Mouse (Mus musculus) lung, embryonic 16.5 days (tissue): ENCODE measurements around the gene Nkg7. TPM values are rescaled to one million over a fixed set of nuclear protein-coding genes. Genes with fewer than 3 reads are reported as not detected.

Experiments used
- ATAC-seq: fragments of 200-750 bp; cut with Nextera tagmentation; 2 replicates; pipeline ENCODE4 v1.8.0; 2017; ENCODE audit warnings: low read depth, mild to moderate bottlenecking, moderate library complexity
- H3K27ac ChIP-seq: fragments of 300-500 bp; sonication (generic); 2 replicates; pipeline ENCODE4 v1.5.1; 2014; ENCODE audit warnings: mild to moderate bottlenecking, control low read depth, low read length
- H3K27me3 ChIP-seq: fragments of 300-500 bp; sonication (generic); 2 replicates; pipeline ENCODE4 v1.6.1; 2014; ENCODE audit warnings: low read depth, low read length, mixed read lengths; ENCODE audit not compliant: control insufficient read depth, insufficient read depth
- H3K36me3 ChIP-seq: fragments of 300-500 bp; sonication (generic); 2 replicates; pipeline ENCODE4 v1.6.1; 2014; ENCODE audit warnings: low read length; ENCODE audit not compliant: control insufficient read depth, insufficient read depth
- H3K4me1 ChIP-seq: fragments of 300-500 bp; sonication (generic); replicated peaks from 2 replicates; pipeline ENCODE4 v1.6.1; 2014; ENCODE audit warnings: low read length, mixed read lengths; ENCODE audit not compliant: control insufficient read depth, insufficient read depth
- H3K4me2 ChIP-seq: fragments of 300-500 bp; sonication (generic); 2 replicates; pipeline ENCODE4 v1.6.1; 2014; ENCODE audit warnings: low read depth, low read length, control low read depth
- H3K4me3 ChIP-seq: fragments of 300-500 bp; sonication (generic); 2 replicates; pipeline ENCODE4 v1.5.1; 2014; ENCODE audit warnings: mild to moderate bottlenecking, low read length, control low read depth
- H3K9ac ChIP-seq: fragments of 300-500 bp; sonication (generic); 2 replicates; pipeline ENCODE4 v1.6.1; 2014; ENCODE audit warnings: low read length, control low read depth
- H3K9me3 ChIP-seq: fragments of 300-500 bp; sonication (generic); 2 replicates; pipeline ENCODE4 v1.6.1; 2016; ENCODE audit warnings: low read length; ENCODE audit not compliant: control insufficient read depth
- WGBS: fragments of 180-500 bp; shearing (Covaris S2); extraction: QIAGEN DNeasy Blood & Tissue Kit; methylation state at CpG from one replicate; pipeline ENCODE4 v1.1.7; 2014; 5-methylcytosine and 5-hydroxymethylcytosine counted together
- polyA plus RNA-seq: library from polyadenylated mRNA; unstranded; fragments of >200 nt; fragmentation: Nextera tagmentation; extraction: Ambion mirVana; gene quantifications from 2 replicates; pipeline ENCODE4 v1.2.1, GENCODE M21; 2015

The Nkg7 gene
- polyA plus RNA-seq, 1 experiment from 2014 or later, result 3.1 TPM

DNA sequence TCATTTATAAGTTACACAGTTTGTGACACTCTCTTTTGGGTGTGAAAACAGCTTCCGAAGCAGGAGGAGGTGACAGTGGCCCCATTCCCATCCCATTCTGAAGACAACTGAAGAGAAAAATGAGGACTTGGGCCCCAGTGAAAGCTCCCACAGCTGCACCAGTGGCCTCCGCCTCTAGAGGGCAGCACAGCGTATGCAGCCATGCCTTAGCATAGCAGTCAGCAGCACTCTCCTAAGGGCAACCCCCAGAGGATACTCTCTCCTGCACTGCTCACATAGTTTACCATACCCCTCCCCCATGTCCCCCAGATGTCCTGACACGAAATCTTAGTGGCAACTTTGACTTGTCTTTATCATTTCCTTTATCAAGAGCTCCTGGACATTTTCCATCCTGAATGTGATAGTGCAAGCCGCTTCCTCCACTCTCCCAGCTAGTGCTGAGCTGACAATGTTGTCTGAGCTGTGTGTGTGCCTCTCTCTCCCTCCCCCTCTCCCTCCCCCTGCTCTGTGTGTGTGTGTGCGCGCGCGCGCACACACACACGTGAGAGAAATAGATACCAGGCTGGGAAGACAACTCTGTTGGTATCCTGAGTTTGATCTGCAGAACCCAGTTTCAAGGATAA is 13.8 kb upstream of the Nkg7 start:
- Histone ChIP-seq H3K4me1 (no peaks in the 10 kb centered on the region), H3K4me3 (no peak overlapping the region), H3K4me2 (no peak overlapping the region; the same call in 1 of the 2 replicates), H3K9me3 (no peaks in the 10 kb centered on the region), H3K27me3 (no peaks in the 10 kb centered on the region), H3K27ac (no peak overlapping the region), H3K9ac (no peak overlapping the region), H3K36me3 (no peaks in the 10 kb centered on the region)
- WGBS, result 12% methylated on average over 11 of the region's 11 CpGs
- peak; percentile 86 for ATAC-seq

DNA sequence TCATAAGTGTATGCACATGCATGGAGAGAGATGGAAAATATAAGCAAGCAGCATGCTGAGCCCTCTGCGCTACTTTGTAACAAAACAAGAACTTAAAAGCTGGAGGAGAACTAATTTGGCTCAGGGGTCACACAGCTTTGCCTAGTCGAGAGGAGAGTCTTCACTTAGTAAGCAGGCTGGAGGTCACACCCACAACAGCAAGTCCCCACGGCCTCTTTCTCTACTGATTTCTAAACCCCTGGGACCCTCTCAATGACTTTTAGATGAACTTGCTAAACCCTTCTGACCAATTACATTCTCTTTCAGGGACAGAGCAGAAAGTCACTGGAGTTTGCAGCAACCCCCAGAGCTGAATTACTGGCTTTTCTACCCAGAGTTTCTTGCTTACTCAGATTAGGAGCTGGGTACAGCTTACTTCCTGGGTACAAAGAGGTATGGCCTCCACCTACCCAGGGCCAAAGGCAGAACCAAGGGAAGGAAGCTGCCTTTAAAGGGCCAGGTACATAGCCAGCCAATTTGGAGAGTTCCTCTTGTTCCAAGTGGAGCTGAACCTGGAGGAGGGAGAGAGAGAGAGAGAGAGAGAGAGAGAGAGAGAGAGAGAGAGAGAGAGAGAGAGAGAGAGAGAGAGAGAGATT is 12.8 kb upstream of the Nkg7 start:
- Histone ChIP-seq H3K4me3 (no peak overlapping the region), H3K4me1 (no peaks in the 10 kb centered on the region), H3K27me3 (no peaks in the 10 kb centered on the region), H3K9ac (no peak overlapping the region), H3K36me3 (no peaks in the 10 kb centered on the region), H3K27ac (no peak overlapping the region), H3K4me2 (no peak overlapping the region), H3K9me3 (no peaks in the 10 kb centered on the region)
- WGBS, result 52% methylated on average over 3 of the region's 3 CpGs
- no peak for ATAC-seq

DNA sequence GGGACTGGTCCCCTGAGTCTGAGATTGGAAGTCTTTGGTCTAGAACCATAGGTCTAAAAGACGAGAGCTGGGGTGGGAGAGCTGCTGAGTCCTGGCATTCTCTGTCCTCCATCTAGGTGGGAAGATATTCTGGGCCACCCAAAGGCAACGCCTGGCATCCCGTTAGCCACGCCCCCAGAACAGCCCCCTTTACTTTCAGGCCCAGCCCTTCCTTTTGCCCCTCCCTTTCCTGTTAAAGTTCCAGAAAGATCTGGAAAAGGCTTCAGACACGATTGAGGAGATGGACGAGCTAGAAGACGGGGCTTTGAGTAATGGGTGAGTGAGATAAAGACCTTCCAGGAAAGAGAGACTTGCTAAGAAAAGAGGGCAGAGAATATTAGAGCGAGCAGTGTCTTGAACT is 9.5 kb upstream of the Nkg7 start, which contains the start of gene Lim2:
Gene Lim2 (plus strand): TSS at position 265 of the 400 bp plus-strand sequence.
- WGBS, result 78% methylated on average over 8 of the region's 8 CpGs
- H3K4me1 ChIP-seq, result no peaks in the 10 kb centered on the region
- no peak within 1 kb of the TSS for H3K9ac ChIP-seq
- H3K27ac ChIP-seq, result no peak within 1 kb of the TSS
- no peak for ATAC-seq
- H3K4me2 ChIP-seq, result no peak within 1 kb of the TSS
- no peak within 1 kb of the TSS for H3K4me3 ChIP-seq
- no peaks in the 10 kb centered on the region for H3K9me3 ChIP-seq
- H3K36me3 ChIP-seq, result no peaks in the 10 kb centered on the region
- no peaks in the 10 kb centered on the region for H3K27me3 ChIP-seq

DNA sequence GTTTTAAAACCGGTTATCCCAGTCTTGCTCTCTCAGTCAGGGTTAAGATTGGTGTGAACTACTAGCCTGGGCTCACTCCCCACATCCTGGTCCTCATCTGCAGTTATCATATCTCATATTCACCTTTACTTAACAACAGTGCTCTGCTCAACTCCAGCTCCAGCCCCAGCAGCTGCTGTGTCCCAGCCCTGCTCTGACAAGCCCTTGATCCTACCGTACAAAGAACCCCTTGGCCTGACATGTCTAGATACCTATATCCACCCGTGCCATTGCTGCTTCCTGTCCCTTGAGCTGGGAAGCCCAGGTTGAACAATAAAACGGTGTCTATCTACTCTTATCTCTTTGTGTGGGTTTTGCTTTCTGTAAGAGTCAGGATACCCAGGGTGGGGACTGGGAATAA is 7.4 kb upstream of the Nkg7 start:
- no peak overlapping the region for H3K4me2 ChIP-seq
- no peak overlapping the region for H3K9ac ChIP-seq
- WGBS, result 47% methylated on average over 4 of the region's 4 CpGs
- no peak overlapping the region for H3K4me3 ChIP-seq
- H3K27me3 ChIP-seq, result no peaks in the 10 kb centered on the region
- H3K27ac ChIP-seq, result no peak overlapping the region
- H3K36me3 ChIP-seq, result no peaks in the 10 kb centered on the region
- H3K4me1 ChIP-seq, result no peaks in the 10 kb centered on the region
- no peak for ATAC-seq
- no peaks in the 10 kb centered on the region for H3K9me3 ChIP-seq

DNA sequence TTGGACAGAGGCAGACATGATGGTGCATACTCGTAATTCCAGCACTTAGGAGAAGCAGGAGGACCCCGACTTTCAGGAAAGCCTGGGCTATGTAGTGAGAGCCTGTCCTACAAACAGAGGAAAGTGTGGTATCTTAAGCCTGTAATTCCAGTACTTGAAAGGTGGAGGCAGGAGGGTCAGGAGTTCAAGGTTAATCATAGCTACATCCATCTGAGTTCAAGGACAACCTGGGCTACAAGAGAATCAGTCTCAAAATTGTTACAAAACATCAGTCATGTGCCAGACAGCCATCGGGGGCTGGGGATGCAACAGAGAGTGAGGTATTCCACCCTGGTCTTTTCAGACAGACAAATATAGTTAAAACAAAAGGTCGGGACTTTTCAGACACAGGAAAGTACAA is 4.0 kb upstream of the Nkg7 start:
- no peaks in the 10 kb centered on the region for H3K9me3 ChIP-seq
- no peak for ATAC-seq
- H3K27me3 ChIP-seq, result no peaks in the 10 kb centered on the region
- no peak overlapping the region for H3K4me3 ChIP-seq
- 62% methylated on average over 4 of the region's 4 CpGs for WGBS
- no peak overlapping the region for H3K9ac ChIP-seq
- no peak overlapping the region for H3K4me2 ChIP-seq
- no peaks in the 10 kb centered on the region for H3K36me3 ChIP-seq
- H3K27ac ChIP-seq, result no peak overlapping the region
- no peaks in the 10 kb centered on the region for H3K4me1 ChIP-seq

DNA sequence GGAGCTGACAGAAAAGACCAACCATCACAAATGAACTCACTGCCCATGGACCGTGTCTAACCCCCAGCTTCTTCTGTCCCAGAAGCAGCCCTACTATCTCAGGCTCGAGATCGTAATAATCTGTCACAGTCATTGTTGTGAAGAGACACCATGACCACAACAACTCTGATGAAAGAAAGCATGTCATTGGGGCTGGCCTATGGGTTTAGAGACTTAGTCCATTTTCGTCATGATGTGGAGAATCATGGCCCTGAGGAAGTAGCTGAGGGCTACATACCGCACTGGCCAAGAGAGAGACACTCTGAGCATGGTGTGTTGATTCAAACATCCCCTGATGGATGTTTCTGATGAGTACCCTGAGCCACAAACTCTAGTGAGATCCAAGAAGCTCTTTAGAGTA is 2.2 kb upstream of the Nkg7 start:
- H3K4me1 ChIP-seq, result no peaks in the 10 kb centered on the region
- 83% methylated on average over 5 of the region's 5 CpGs for WGBS
- no peak overlapping the region for H3K4me2 ChIP-seq
- no peak overlapping the region for H3K27ac ChIP-seq
- no peaks in the 10 kb centered on the region for H3K36me3 ChIP-seq
- no peaks in the 10 kb centered on the region for H3K9me3 ChIP-seq
- no peak for ATAC-seq
- H3K27me3 ChIP-seq, result no peaks in the 10 kb centered on the region
- no peak overlapping the region for H3K4me3 ChIP-seq
- H3K9ac ChIP-seq, result no peak overlapping the region

DNA sequence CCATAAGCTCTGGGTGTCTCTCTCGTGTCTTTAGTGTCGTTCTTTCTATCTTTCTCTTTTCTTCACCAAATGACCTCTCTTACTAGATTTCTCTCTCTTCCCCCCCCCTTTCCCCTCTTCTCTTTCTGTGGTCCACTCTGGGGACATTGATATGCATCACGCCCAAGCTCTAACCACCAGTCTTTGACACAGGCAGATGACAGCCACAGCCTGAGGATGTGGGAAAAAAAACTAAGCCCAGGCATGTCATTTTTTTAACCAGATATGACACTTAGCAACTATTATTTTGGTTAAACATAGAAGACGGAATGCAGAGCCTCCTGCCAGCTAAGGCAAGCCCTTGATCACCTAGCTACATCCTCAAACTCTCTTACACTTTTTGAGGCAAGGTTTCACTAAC is 1.7 kb downstream of the Nkg7 start:
- Histone ChIP-seq H3K27ac (no peak overlapping the region), H3K4me3 (no peak overlapping the region), H3K27me3 (no peaks in the 10 kb centered on the region), H3K9me3 (no peaks in the 10 kb centered on the region), H3K36me3 (no peaks in the 10 kb centered on the region), H3K4me2 (no peak overlapping the region), H3K9ac (no peak overlapping the region), H3K4me1 (peaks cover 8% of the 10 kb centered on the region; the same call in 1 of the 2 replicates)
- 60% methylated on average over 4 of the region's 4 CpGs for WGBS
- no peak for ATAC-seq

DNA sequence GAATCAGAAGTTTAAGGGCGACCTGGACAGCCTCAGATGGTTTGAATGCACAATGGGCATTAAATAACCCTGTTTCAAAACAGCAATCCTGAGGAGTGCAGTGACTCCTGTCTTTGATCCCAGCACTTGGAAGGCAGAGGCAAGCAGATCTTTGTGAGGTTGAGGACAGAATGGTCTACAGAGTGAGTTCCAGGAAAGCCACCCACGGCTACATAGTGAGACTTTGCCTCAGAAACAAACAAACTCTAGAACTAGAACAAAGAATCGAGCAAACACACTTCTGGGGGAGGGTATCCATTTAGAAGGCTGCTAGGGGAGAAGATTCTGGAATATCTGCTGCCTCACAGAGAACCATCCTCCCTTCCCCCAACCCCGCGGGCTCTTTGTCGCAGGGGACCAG is 3.6 kb downstream of the Nkg7 start, which contains the start of gene Cldnd2:
Gene Cldnd2 (plus strand): TSS at position 301 of the 400 bp plus-strand sequence.
- Histone ChIP-seq H3K4me1 (peaks cover 18% of the 10 kb centered on the region), H3K9ac (no peak within 1 kb of the TSS), H3K4me2 (no peak within 1 kb of the TSS), H3K27ac (no peak within 1 kb of the TSS), H3K9me3 (no peaks in the 10 kb centered on the region), H3K36me3 (no peaks in the 10 kb centered on the region), H3K4me3 (no peak within 1 kb of the TSS), H3K27me3 (no peaks in the 10 kb centered on the region)
- WGBS, result 77% methylated on average over 6 of the region's 6 CpGs
- no peak for ATAC-seq

DNA sequence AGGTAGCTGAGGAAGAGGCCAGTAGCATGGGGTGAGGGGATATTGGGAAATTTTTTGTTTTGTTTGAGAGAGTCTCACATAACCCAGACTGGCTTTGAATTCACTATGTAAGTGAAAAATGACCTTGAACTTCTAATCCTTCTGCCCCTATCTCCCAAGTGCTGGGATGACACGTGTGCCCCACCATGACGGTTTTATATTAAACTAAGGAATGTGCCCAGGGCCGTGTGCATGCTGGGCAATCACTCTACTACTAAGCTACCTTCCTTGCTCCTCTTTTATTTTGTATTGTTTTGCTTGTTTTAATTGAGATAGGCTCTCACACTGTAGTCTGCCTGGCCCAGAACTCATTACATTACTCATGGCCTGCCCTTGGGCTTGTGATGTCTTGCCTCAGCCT is 4.2 kb downstream of the Nkg7 start:
- no peak overlapping the region for H3K4me3 ChIP-seq
- no peak for ATAC-seq
- 67% methylated on average over 3 of the region's 3 CpGs for WGBS

More for the DNA sequence above, 4.2 kb downstream of the Nkg7 start:
- no peaks in the 10 kb centered on the region for H3K9me3 ChIP-seq
- no peak overlapping the region for H3K4me2 ChIP-seq
- H3K9ac ChIP-seq, result no peak overlapping the region
- H3K27me3 ChIP-seq, result no peaks in the 10 kb centered on the region
- peaks cover 18% of the 10 kb centered on the region for H3K4me1 ChIP-seq
- no peaks in the 10 kb centered on the region for H3K36me3 ChIP-seq
- H3K27ac ChIP-seq, result no peak overlapping the region
